Mouse (Mus musculus): ENCODE results near the gene Slc16a10.
A peak's percentile ranks its signal among the peaks of the same experiment; 100 is the strongest.
"Not testable (repeated sequence)": the region's sequence is repeated elsewhere in the genome, so short reads cannot be mapped to it uniquely, and the experiment has no call there.

The Slc16a10 gene

GRCm38 (mm10) chr10:40025560-40025959, 116.5 kb downstream of the Slc16a10 start:
- no peak for DNase-seq (ENCODE audit: low spot score)

- DNase-seq (ENCODE audit: low spot score): peak; percentile 64
These were observed 117.3 kb downstream of the Slc16a10 start, which contains the start of gene Mfsd4b1 for GRCm38 (mm10) chr10:40024554-40025428. TSS of gene Mfsd4b1 (minus strand) at chr10:40025268.

- DNase-seq (ENCODE audit: low spot score): no peak
These were observed 121.7 kb downstream of the Slc16a10 start for GRCm38 (mm10) chr10:40020401-40020800.

GRCm38 (mm10) chr10:40019492-40019891, 122.6 kb downstream of the Slc16a10 start:
- DNase-seq (ENCODE audit: low spot score): no peak

GRCm38 (mm10) chr10:40018261-40018860, 123.7 kb downstream of the Slc16a10 start:
- DNase-seq (ENCODE audit: low spot score): no peak

- no peak for DNase-seq (ENCODE audit: low spot score)
These were observed 132.5 kb downstream of the Slc16a10 start for GRCm38 (mm10) chr10:40009591-40009990.

- not testable (repeated sequence) for DNase-seq (ENCODE audit: low spot score)
These were observed 133.2 kb downstream of the Slc16a10 start for GRCm38 (mm10) chr10:40008847-40009246.

- no peak for DNase-seq (ENCODE audit: low spot score)
These were observed 134.1 kb downstream of the Slc16a10 start for GRCm38 (mm10) chr10:40007953-40008352.

- DNase-seq (ENCODE audit: low spot score): no peak
These were observed 135.1 kb downstream of the Slc16a10 start for GRCm38 (mm10) chr10:40006963-40007362.

- DNase-seq (ENCODE audit: low spot score): no peak
These were observed 141.3 kb downstream of the Slc16a10 start for GRCm38 (mm10) chr10:40000746-40001145.

GRCm38 (mm10) chr10:39991155-39991554, 150.9 kb downstream of the Slc16a10 start:
- DNase-seq (ENCODE audit: low spot score): no peak

- no peak for DNase-seq (ENCODE audit: low spot score)
These were observed 155.6 kb downstream of the Slc16a10 start, which contains the start of gene Mfsd4b5 for GRCm38 (mm10) chr10:39986466-39986865. TSS of gene Mfsd4b5 (minus strand) at chr10:39986646.
